Mouse (Mus musculus): ENCODE measurements at regions not wholly inside any gene's neighbourhood (a gene's known extent, or its start where the extent isn't known, plus 50 kb on each side); places are given as distances from the start of the nearest gene placed in this dataset.

GRCm38 (mm10) chr3:147445066-147445844 lies 593.1 kb downstream of the Ttll7 start:
- no peak for DNase-seq

GRCm38 (mm10) chr3:147445884-147446283 lies 593.7 kb downstream of the Ttll7 start:
- peak; percentile 3 for DNase-seq

- peak; percentile 8 for DNase-seq
These were observed 600.0 kb downstream of the Ttll7 start for GRCm38 (mm10) chr3:147452176-147452575.

- no peak for DNase-seq
These were observed 603.2 kb downstream of the Ttll7 start for GRCm38 (mm10) chr3:147455383-147455782.

GRCm38 (mm10) chr3:147456294-147456693 lies 604.1 kb downstream of the Ttll7 start:
- DNase-seq: no peak

- no peak for DNase-seq
These were observed 605.9 kb downstream of the Ttll7 start for GRCm38 (mm10) chr3:147458115-147458514.

- DNase-seq: no peak
These were observed 627.7 kb downstream of the Ttll7 start for GRCm38 (mm10) chr3:147479890-147480289.
